Mouse (Mus musculus): ENCODE results near the gene Il27ra.

Il27ra gene

GRCm38 (mm10) chr8:84042066-84042947 lies at the start of gene Il27ra:
Gene Il27ra (minus strand): TSS chr8:84042589.
- peak; percentile 55 for DNase-seq (ENCODE audit: low read depth, low spot score)

GRCm38 (mm10) chr8:84090585-84090984 lies 48.2 kb upstream of the Il27ra start:
- DNase-seq (ENCODE audit: low read depth, low spot score) = no peak

- DNase-seq (ENCODE audit: low read depth, low spot score) = no peak
Measured at GRCm38 (mm10) chr8:84089277-84089676, 46.9 kb upstream of the Il27ra start.

GRCm38 (mm10) chr8:84087821-84088220 lies 45.4 kb upstream of the Il27ra start:
- DNase-seq (ENCODE audit: low read depth, low spot score) = no peak

GRCm38 (mm10) chr8:84087156-84087555 lies 44.8 kb upstream of the Il27ra start:
- no peak for DNase-seq (ENCODE audit: low read depth, low spot score)

- peak; percentile 49 for DNase-seq (ENCODE audit: low read depth, low spot score)
Measured at GRCm38 (mm10) chr8:84084341-84085115, 42.1 kb upstream of the Il27ra start.

- DNase-seq (ENCODE audit: low read depth, low spot score) = peak; percentile 78
Measured at GRCm38 (mm10) chr8:84083829-84084241, 41.4 kb upstream of the Il27ra start.

- DNase-seq (ENCODE audit: low read depth, low spot score) = no peak
Measured at GRCm38 (mm10) chr8:84079206-84079605, 36.8 kb upstream of the Il27ra start.

- no peak for DNase-seq (ENCODE audit: low read depth, low spot score)
Measured at GRCm38 (mm10) chr8:84076849-84077248, 34.5 kb upstream of the Il27ra start.

GRCm38 (mm10) chr8:84076412-84076811 lies 34.0 kb upstream of the Il27ra start:
- DNase-seq (ENCODE audit: low read depth, low spot score) = no peak

GRCm38 (mm10) chr8:84073230-84073976 lies 31.0 kb upstream of the Il27ra start:
- no peak for DNase-seq (ENCODE audit: low read depth, low spot score)

- no peak for DNase-seq (ENCODE audit: low read depth, low spot score)
Measured at GRCm38 (mm10) chr8:84072321-84072720, 29.9 kb upstream of the Il27ra start.

GRCm38 (mm10) chr8:84071921-84072320 lies 29.5 kb upstream of the Il27ra start:
- DNase-seq (ENCODE audit: low read depth, low spot score) = no peak

- no peak for DNase-seq (ENCODE audit: low read depth, low spot score)
Measured at GRCm38 (mm10) chr8:84070667-84071066, 28.3 kb upstream of the Il27ra start.

- DNase-seq (ENCODE audit: low read depth, low spot score) = no peak
Measured at GRCm38 (mm10) chr8:84070241-84070640, 27.9 kb upstream of the Il27ra start.

GRCm38 (mm10) chr8:84069750-84070149 lies 27.4 kb upstream of the Il27ra start:
- no peak for DNase-seq (ENCODE audit: low read depth, low spot score)

- DNase-seq (ENCODE audit: low read depth, low spot score) = no peak
Measured at GRCm38 (mm10) chr8:84069169-84069568, 26.8 kb upstream of the Il27ra start.

- DNase-seq (ENCODE audit: low read depth, low spot score) = no peak
Measured at GRCm38 (mm10) chr8:84068316-84069035, 26.1 kb upstream of the Il27ra start.

- DNase-seq (ENCODE audit: low read depth, low spot score) = no peak
Measured at GRCm38 (mm10) chr8:84067911-84068310, 25.5 kb upstream of the Il27ra start.

- DNase-seq (ENCODE audit: low read depth, low spot score) = peak; percentile 95
Measured at GRCm38 (mm10) chr8:84067047-84067573, 24.7 kb upstream of the Il27ra start.
